Mouse (Mus musculus): Measurements from ENCODE around the gene Rgs13.
"Not testable (repeated sequence)": the region's sequence is repeated elsewhere in the genome, so short reads cannot be mapped to it uniquely, and the experiment has no call there.

Rgs13 gene

DNA sequence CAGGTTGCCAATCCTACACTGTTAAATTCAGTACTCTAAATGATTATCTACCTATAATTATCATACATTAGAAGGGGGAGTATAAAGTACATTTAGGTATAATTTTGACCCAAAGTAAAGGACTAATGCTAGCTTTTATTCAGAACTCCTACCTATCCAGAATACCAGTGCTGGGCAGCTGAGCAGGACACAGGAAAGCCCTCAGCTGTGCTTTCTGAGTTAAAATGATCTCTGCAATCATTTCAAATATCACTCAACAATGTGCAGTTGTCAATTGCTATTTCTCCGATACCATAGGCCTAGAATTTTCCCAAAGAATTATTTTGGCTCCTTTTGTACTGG, 25.0 kb downstream of the Rgs13 start:
- DNase-seq (ENCODE audit: low spot score) = no peak

DNA sequence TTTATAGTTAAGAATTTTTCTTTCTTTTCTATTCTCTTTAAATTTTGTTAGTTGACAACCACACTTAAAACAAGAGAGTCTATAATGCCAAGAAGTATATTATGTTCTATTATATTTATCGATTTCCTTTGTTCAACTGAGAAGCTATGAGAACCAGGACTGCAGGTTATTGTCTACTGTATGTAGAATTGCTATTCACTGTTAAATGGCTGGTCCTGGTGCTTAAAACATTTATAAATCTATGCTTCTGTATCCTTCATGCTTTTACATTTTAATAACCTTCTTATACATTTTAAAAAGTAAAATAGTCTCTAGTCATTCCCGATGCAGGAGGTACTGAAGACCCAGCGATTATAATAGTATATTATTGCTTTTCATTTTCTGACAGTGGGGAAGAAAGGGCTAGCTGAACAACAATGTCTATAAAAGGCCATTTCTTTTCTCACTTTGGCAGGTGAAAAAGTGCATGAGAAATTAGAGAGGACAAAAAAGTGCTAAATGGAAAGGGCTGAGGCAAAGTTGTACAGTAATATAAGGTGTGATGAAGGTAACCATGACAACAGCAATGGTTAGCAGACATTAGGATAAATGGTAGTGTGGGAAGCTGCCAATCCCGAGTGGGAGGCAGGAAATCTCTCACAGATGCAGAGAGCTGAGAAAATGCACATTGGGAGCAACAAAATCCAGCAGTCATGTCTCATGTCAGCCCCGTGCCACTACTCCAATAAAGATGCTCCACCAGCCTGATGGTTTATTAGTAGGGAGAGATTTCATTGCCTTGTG, 25.6 kb downstream of the Rgs13 start:
- DNase-seq (ENCODE audit: low spot score) = no peak

DNA sequence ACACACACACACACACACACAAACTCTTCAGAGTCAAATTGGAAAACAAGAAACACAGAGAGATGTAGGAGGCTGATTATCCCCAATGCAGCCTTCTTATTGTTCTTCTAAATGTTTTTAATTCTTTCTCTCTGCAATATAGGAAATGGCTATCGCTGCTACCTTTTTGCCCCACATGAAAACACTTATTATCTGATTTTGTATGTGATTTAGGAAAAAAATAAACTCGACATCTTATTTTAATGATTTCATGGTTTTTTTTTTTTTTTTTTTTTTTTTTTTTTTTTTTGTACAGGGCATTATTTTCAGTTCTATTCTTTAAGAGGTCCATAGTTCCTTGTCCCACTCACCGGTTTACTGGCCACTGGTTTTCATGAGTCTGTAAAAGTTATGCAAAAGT, 27.2 kb downstream of the Rgs13 start:
- DNase-seq (ENCODE audit: low spot score) = no peak

DNA sequence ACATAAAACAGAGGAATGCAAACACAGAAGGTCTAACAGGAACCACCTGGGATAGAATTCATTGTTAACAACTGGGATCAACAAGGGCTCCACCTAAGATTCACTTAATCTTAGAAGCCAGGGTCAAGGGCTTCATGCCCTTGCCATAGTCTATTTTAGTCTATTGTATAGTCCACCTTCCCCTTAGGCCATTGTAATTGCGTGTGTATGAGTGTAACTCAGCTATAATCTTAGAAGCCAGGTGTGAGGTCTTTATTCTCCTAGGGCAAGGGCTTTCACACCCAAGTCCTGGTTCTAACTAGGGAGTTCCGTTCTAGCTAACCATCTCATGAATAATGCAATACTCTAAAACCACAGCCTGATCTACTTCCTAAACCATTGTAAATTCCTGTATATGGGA, 35.8 kb downstream of the Rgs13 start:
- not testable (repeated sequence) for DNase-seq (ENCODE audit: low spot score)

DNA sequence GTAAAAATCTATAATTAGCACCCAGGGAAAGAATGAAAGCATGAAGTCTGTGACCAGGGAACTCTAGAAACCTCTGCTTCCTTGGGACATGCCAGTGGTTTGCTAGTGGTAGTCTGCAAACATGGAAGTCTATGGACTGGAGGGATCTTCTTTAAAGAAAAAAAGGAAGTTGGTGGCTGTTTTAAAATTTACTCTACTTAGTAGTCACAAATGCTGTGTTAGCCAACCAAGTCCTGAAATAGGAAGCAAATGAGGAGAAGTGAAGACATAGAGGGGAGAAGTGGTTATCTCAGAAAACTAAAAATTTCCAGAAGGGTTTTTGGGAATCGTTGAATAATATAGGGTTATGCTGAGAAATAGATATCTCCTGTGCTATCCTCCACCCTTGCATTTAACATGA, 37.3 kb downstream of the Rgs13 start:
- no peak for DNase-seq (ENCODE audit: low spot score)

DNA sequence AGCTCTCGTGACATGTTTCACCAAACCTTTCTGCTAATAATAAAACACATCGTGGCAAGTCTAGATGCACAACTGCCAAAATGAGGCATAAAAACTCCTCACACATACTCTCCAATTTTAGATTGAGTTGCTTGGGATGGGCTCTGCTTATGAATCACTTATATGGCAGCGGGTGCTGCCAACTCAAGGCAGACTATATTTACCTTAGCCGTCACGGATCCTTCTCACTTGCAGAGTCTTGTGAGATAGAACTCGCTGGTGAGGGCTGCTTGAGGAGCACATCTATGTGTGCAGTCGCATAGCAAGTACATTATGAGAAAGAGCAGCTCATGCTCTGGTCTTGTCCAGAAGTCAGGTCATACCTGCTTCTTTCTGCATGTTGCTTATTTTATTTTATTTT, 49.2 kb downstream of the Rgs13 start:
- DNase-seq (ENCODE audit: low spot score) = no peak

DNA sequence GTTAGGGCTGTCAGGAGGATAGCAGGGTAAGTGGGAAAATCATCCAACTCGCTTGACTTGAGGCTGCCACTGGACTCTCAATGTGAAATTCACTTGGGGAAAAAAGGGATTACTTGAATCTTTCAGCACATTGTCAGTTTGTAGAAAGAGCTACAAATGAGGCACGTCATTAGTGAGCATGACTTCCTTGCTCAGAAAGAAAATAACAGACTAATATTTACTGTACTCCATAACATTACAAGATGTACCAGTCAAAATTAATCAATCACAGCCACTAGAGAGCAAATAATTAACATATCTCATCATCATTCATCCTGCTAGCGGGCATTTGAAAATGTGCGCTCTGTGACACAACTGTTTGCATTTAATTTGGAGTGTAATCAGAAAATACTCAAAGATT, 57.1 kb downstream of the Rgs13 start:
- DNase-seq (ENCODE audit: low spot score) = no peak

DNA sequence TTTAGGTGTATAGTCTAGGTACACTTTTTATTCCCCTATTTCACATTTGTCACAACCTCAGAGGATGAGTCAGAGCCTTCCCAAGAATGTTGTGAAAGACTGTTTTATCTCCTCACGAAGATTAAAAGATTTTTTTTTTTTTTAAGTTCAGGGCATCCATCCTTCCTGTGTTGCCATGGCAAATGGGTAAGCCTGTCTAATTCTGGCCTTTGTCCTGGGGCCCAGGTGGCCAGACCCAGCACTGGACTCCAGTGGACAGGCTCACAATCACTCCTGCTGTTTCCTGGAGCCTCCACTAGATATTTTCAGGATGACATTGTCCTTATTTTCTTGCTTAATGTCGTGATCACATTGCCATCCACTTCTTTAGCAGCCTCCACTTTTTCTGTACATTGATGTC, 57.7 kb downstream of the Rgs13 start:
- no peak for DNase-seq (ENCODE audit: low spot score)

DNA sequence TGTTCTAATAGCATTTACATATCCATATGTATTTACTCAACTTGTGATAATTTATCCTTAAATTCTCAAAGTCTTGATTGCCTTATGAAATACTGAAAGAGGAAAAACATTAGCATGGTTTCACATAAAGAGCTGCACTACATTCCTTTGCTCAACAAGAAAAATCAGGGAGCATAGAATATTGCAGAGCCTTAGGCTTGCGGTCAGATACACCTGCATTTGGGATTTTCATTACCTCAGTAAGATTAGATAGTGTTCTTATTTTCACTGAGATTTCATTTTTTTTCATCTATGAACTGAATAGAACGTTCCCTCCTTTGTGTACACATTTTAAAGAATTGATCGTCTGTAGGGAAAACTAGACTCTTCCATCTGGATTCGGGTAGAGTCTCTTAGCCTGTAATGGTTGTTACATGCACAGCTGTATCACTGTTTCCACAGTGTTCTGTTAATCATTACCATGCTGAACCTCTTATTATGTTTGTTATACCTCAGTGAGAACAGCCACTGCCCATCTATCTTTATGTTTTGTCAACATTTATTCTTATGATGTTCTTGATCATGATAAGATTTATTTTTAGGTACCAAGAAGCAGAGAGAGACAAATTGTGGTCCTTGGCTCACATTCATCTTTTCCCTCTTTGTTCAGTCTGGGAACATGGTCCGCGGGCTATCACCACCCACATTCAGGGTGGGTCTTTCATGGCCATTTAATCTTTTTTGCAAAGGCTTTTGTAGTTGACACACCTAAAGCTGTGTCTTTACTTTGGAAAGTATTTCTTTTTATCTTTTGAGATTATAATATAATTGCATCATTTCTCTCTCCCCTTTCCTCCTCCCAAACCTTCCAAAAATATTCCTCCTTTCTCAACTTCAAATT, 61.1 kb downstream of the Rgs13 start:
- no peak for DNase-seq (ENCODE audit: low spot score)

DNA sequence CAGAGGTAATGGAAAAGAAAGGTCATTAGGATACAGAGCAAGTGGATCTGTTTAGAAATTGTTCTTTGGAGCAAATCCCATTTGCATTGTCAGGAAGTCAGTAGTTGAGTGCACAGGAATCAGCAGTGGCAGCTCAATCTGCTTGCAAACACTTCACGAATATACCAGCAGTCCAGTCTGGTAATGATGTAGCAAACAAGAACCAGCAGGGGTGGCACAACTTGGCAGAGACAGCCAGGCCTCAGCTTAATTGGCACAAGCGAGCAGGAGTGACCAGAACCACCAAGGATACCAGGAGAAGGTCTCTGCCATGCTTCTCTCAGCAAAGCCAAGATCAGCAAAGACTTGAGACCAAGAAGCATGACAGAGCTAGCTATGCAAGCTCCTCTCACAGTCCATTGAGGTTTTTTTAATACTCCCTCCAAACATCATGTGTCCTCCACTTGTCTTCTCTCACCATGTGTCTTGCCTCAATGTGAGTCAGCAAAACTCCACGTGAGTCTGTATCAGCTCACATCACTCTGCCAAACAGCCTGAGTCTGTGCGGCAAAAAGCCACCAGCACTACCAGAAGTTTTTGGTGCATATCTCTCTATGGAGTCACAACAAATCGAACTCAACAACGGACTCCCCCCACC, 63.6 kb downstream of the Rgs13 start:
- no peak for DNase-seq (ENCODE audit: low spot score)

DNA sequence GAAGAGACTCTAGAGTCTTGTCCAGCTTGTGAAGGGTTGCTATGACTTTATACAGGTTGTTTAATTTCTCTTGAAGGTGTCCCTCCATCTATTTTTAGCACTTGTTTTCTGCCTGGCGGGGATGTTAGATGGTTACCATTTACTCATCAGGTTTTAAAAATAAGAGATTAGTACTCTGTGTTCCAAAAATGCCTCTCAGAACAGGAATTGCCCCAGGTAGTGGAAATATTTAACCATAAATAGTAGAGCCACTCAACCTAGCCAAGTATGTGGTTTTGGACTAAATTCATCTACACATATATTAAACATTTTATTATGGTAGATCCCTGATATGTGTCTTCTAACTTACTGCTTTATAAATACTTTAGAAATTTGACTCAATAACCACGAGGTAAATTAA, 64.2 kb downstream of the Rgs13 start:
- DNase-seq (ENCODE audit: low spot score) = no peak

DNA sequence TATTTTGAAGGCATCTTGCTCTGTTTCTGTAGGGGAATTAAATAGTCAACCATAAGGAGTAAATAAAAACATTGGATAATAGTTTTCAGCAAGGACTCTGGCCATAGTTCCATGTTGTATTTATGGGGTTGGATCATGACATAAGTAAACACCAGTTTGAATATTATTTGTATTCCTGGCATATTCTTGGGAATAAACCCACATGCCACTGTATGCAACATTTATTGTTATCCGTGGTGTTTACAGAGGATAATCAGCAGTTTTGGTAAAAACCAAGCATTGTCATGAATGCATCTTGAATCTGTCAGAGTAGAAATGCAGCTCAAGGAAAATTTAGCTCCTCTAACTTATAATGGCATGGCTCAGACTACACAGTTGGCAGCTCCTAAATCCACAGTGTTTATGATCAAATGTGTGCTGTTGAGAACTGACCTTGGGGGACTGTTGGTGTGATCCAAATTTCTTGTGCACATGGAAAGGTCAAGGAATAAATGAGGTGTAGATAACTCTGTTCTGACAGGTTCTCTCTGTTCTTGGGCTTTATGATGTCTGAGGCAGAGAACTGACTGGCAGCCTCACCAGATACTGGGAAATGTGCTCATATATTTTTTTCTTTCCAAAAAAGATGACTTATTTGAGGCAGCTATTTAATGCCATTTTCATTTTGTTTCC, 78.4 kb downstream of the Rgs13 start:
- no peak for DNase-seq (ENCODE audit: low spot score)

DNA sequence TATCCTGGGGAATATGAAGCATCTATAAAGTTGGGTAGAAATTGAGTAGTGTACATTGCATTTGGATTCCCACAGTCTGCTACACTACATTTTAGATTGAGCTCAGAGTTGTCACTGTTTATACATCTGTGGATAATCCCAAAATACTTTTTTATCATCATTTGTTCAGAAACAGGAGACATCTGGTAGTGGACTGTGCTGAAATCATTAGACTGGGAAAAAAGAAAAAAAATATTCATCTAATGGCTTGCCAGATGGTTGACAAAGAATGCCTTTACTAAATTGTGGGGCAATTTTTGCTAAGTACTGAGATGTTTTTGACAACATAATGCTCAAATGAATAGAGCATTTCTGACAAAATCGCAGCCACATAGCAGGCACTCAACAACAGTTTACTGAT, 86.8 kb downstream of the Rgs13 start:
- no peak for DNase-seq (ENCODE audit: low spot score)
